Mouse (Mus musculus): ENCODE results near the gene Olfr1023. TPM values are rescaled to one million over a fixed set of nuclear protein-coding genes. Genes with fewer than 3 reads are reported as not detected.

Olfr1023 gene
- polyA plus RNA-seq (2012; rRNA removed) (not detected in 2 replicates), polyA plus RNA-seq (2014; fragmentation: Nextera tagmentation; extraction: Ambion mirVana) (not detected in 2 replicates)

DNA sequence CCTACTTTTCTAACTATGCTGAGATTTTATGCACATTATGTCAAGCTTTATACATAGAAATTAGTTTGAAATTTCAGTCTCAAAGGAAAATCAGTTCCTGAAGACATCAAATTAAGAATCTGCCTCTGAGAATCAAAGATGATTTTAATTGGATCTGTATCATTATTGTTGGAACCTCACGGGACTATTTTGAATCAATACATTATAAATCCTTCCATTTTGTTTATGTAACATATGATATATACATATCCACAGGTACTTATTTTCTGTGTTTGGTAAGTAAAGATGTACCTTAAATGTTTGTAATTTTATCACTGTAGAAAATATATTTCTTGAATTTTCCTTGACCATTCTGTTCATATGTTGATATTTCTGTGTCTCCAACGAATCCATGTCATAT, at the start of gene Olfr1023:
Gene Olfr1023 (plus strand): TSS at position 301 of the 400 bp plus-strand sequence.
- no peak within 1 kb of the TSS for H3K9ac ChIP-seq (ENCODE audit: low read depth, low read length, severe bottlenecking)
- no peaks in the 10 kb centered on the region for H3K27me3 ChIP-seq (ENCODE audit: control insufficient read depth, insufficient read depth, low read length)
- no peak for ATAC-seq (ENCODE audit: low FRiP score, low read depth)
- no peak within 1 kb of the TSS for H3K27ac ChIP-seq (replicated peaks; ENCODE audit: low read depth, low read length)
- no peaks in the 10 kb centered on the region for H3K9me3 ChIP-seq (ENCODE audit: control insufficient read depth, low read length)
- no peak for DNase-seq (ENCODE audit: low spot score)
- no peak for TF ChIP-seq POLR2A (IDR thresholded peaks at IDR 0.05; ENCODE audit: borderline replicate concordance, extremely low read depth, insufficient read depth, insufficient read length)
- no peaks in the 10 kb centered on the region for H3K4me1 ChIP-seq (ENCODE audit: control insufficient read depth, insufficient read depth, low read length)
- H3K4me2 ChIP-seq (replicated peaks; ENCODE audit: low read depth, low read length, severe bottlenecking): no peak within 1 kb of the TSS
- H3K4me3 ChIP-seq (replicated peaks; ENCODE audit: low read length): no peak within 1 kb of the TSS
- H3K36me3 ChIP-seq (ENCODE audit: control insufficient read depth, insufficient read depth, low read length): no peaks in the 10 kb centered on the region
- WGBS: 72% methylated on average over 2 of the region's 2 CpGs

DNA sequence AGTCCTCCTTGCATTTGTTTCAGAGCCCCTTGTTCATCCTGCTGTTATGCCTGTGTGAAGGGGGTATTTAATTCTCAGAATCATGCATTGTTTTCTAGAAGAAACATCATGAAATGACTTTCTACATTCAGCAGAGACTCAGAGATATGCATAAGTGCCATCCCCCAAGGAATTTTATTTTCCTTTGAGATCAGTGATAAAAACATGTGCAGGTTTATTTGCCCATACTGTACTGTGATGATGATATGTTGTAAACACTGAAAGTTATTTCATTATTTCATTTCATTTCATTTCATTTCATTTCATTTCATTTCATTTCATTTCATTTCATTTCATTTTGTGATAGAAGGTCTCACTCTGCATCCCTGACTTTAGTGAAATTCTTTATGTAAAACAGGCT, 40.1 kb upstream of the Olfr1023 start, which contains the start of gene Olfr1019:
Gene Olfr1019 (minus strand): TSS at position 101 of the 400 bp plus-strand sequence.
- Histone ChIP-seq H3K4me2 (replicated peaks; ENCODE audit: low read depth, low read length, severe bottlenecking) (no peak within 1 kb of the TSS), H3K9me3 (ENCODE audit: control insufficient read depth, low read length) (no peaks in the 10 kb centered on the region), H3K4me3 (replicated peaks; ENCODE audit: low read length) (no peak within 1 kb of the TSS), H3K27me3 (ENCODE audit: control insufficient read depth, insufficient read depth, low read length) (no peaks in the 10 kb centered on the region), H3K36me3 (ENCODE audit: control insufficient read depth, insufficient read depth, low read length) (no peaks in the 10 kb centered on the region), H3K27ac (replicated peaks; ENCODE audit: low read depth, low read length) (no peak within 1 kb of the TSS), H3K4me1 (ENCODE audit: control insufficient read depth, insufficient read depth, low read length) (no peaks in the 10 kb centered on the region), H3K9ac (ENCODE audit: low read depth, low read length, severe bottlenecking) (no peak within 1 kb of the TSS)
- ATAC-seq (ENCODE audit: low FRiP score, low read depth) (no peak), DNase-seq (ENCODE audit: low spot score) (no peak)
- TF ChIP-seq POLR2A (IDR thresholded peaks at IDR 0.05; ENCODE audit: borderline replicate concordance, extremely low read depth, insufficient read depth, insufficient read length): no peak

- DNase-seq (ENCODE audit: low spot score): no peak
- no peak within 1 kb of the TSS for H3K27ac ChIP-seq (replicated peaks; ENCODE audit: low read depth, low read length)
- no peak for ATAC-seq (ENCODE audit: low FRiP score, low read depth)
- 77% methylated on average over 1 of the region's 1 CpGs for WGBS
- H3K36me3 ChIP-seq (ENCODE audit: control insufficient read depth, insufficient read depth, low read length): no peaks in the 10 kb centered on the region
- H3K4me1 ChIP-seq (ENCODE audit: control insufficient read depth, insufficient read depth, low read length): no peaks in the 10 kb centered on the region
- no peak for TF ChIP-seq POLR2A (IDR thresholded peaks at IDR 0.05; ENCODE audit: borderline replicate concordance, extremely low read depth, insufficient read depth, insufficient read length)
- no peak within 1 kb of the TSS for H3K9ac ChIP-seq (ENCODE audit: low read depth, low read length, severe bottlenecking)
- H3K9me3 ChIP-seq (ENCODE audit: control insufficient read depth, low read length): no peaks in the 10 kb centered on the region
- H3K4me2 ChIP-seq (replicated peaks; ENCODE audit: low read depth, low read length, severe bottlenecking): no peak within 1 kb of the TSS
- H3K27me3 ChIP-seq (ENCODE audit: control insufficient read depth, insufficient read depth, low read length): no peaks in the 10 kb centered on the region
- H3K4me3 ChIP-seq (replicated peaks; ENCODE audit: low read length): no peak within 1 kb of the TSS
Observed at GRCm38 (mm10) chr2:85846730-85847129, 38.7 kb upstream of the Olfr1023 start, which contains the start of gene Olfr1020. Gene Olfr1020 (plus strand): TSS chr2:85847030.

- Histone ChIP-seq H3K9me3 (ENCODE audit: control insufficient read depth, low read length) (no peaks in the 10 kb centered on the region), H3K27ac (replicated peaks; ENCODE audit: low read depth, low read length) (no peak within 1 kb of the TSS), H3K4me1 (ENCODE audit: control insufficient read depth, insufficient read depth, low read length) (no peaks in the 10 kb centered on the region), H3K4me2 (replicated peaks; ENCODE audit: low read depth, low read length, severe bottlenecking) (no peak within 1 kb of the TSS), H3K36me3 (ENCODE audit: control insufficient read depth, insufficient read depth, low read length) (no peaks in the 10 kb centered on the region), H3K4me3 (replicated peaks; ENCODE audit: low read length) (no peak within 1 kb of the TSS), H3K27me3 (ENCODE audit: control insufficient read depth, insufficient read depth, low read length) (no peaks in the 10 kb centered on the region), H3K9ac (ENCODE audit: low read depth, low read length, severe bottlenecking) (no peak within 1 kb of the TSS)
- WGBS: 28% methylated on average over 2 of the region's 2 CpGs
- no peak for TF ChIP-seq POLR2A (IDR thresholded peaks at IDR 0.05; ENCODE audit: borderline replicate concordance, extremely low read depth, insufficient read depth, insufficient read length)
- no peak for ATAC-seq (ENCODE audit: low FRiP score, low read depth)
- DNase-seq (ENCODE audit: low spot score): no peak
Observed at GRCm38 (mm10) chr2:85868294-85868693, 17.1 kb upstream of the Olfr1023 start, which contains the start of gene Olfr1022. Gene Olfr1022 (plus strand): TSS chr2:85868594.

GRCm38 (mm10) chr2:85904952-85905351, 19.5 kb downstream of the Olfr1023 start, which contains the start of gene Olfr1024:
Gene Olfr1024 (minus strand): TSS chr2:85905052.
- TF ChIP-seq POLR2A (IDR thresholded peaks at IDR 0.05; ENCODE audit: borderline replicate concordance, extremely low read depth, insufficient read depth, insufficient read length): no peak
- 76% methylated on average over 3 of the region's 3 CpGs for WGBS
- Histone ChIP-seq H3K4me3 (replicated peaks; ENCODE audit: low read length) (no peak within 1 kb of the TSS), H3K36me3 (ENCODE audit: control insufficient read depth, insufficient read depth, low read length) (no peaks in the 10 kb centered on the region), H3K27me3 (ENCODE audit: control insufficient read depth, insufficient read depth, low read length) (no peaks in the 10 kb centered on the region), H3K9me3 (ENCODE audit: control insufficient read depth, low read length) (no peaks in the 10 kb centered on the region), H3K27ac (replicated peaks; ENCODE audit: low read depth, low read length) (no peak within 1 kb of the TSS), H3K4me1 (ENCODE audit: control insufficient read depth, insufficient read depth, low read length) (no peaks in the 10 kb centered on the region), H3K4me2 (replicated peaks; ENCODE audit: low read depth, low read length, severe bottlenecking) (no peak within 1 kb of the TSS), H3K9ac (ENCODE audit: low read depth, low read length, severe bottlenecking) (no peak within 1 kb of the TSS)
- no peak for DNase-seq (ENCODE audit: low spot score)
- ATAC-seq (ENCODE audit: low FRiP score, low read depth): no peak

Data from limb, embryonic 14.5 days (tissue).